Mouse (Mus musculus) large intestine, adult 2 months (tissue): ENCODE data around the gene Slc35f6. TPM values are rescaled to one million over a fixed set of nuclear protein-coding genes. Genes with fewer than 3 reads are reported as not detected.

Source experiments
- DNase-seq: peaks from one replicate; pipeline ENCODE4 v3.0.0-alpha.2; 2012; ENCODE audit warnings: low read depth, low spot score
- WGBS: fragments of 180-500 bp; shearing (Covaris S2); methylation state at CpG from one replicate; pipeline ENCODE4 v1.1.7; 2018; 5-methylcytosine and 5-hydroxymethylcytosine counted together
- polyA plus RNA-seq: library from polyadenylated mRNA; depleted of rRNA; stranded (reverse); fragments of >200 nt; gene quantifications from 2 replicates; pipeline ENCODE4 v1.2.3, GENCODE M21; 2012; rRNA removed

Slc35f6 gene
- 49.1 and 76.1 TPM in 2 replicates for polyA plus RNA-seq

DNA sequence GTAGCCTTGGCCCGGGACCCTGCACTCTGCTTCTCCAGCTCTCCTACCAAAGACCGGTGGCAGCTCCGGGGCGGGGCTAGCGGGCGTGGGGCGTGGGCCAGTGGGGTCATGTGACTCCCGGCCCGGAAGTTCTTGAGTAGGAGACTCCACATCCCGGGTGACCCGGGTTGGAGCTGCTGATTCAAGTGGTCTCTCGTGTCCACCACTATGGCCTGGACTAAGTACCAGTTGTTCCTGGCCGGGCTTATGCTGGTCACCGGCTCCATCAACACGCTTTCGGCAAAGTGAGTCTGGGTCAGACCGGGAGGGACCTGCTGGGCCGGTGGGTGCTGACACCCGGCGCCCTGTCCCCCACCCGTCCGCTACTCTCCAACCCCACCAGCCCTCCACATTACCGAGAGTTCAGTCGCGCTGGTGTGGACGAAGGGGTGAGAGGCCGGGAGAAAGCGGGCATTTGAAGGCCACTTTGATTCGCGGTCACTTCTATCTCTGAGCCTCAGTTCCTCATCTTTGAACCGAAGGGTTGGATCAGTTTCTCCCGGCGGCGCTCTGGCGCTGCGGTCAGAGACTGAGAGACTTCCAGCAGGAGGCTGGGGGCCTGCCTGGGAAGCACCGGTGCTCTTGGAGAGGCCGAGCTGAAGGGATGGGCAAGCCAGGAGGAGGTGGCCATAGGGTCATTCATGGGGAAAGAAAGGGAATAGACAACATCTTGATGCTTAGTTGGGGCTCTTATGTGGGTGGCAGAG lies at the start of gene Slc35f6:
Slc35f6 (plus strand) TSS at position 119 of the 746 bp plus-strand sequence.
- under 1% methylated on average over 38 of the region's 38 CpGs for WGBS
- DNase-seq = peak; percentile 59

DNA sequence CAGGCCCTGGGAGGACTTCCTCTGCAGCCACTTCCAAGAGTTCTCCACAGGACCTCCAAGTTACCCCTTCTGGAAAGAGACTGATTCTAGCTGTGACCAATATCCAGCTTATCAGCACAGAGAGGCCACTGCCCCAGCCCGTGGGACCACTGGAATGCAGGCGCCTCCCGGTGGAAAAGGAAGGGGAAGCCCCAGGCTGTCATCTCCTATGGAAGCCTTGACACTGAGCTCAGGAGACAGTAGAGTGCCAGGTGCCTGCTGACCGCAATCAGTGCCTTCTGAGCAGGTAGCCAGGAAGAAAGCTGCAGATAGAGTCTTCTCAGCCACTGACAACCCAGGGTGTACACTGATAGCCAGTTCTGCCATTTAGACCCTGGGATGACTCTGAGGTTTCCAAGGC lies 46.3 kb upstream of the Slc35f6 start:
- DNase-seq = no peak
- WGBS = 28% methylated on average over 4 of the region's 4 CpGs

DNA sequence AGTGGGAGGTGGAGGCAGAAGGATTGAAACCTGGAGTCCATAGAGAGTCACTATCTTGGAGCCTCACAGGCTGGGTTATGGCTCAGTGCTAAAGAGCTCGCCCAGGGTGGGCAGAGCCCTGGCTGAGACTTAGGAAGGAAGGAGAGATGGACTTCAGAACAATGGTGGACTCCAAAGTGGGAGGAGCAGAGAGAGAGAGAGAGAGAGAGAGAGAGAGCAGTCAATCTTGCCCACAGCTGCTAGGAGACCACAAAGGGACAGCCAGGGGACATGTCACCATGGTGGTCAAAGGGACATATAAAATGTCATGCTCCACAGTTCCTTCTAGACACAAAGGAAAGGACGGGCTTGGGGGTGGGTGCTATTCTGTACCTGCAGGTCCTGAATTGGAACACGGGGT lies 44.5 kb upstream of the Slc35f6 start:
- WGBS = 80% methylated on average over 3 of the region's 3 CpGs

DNA sequence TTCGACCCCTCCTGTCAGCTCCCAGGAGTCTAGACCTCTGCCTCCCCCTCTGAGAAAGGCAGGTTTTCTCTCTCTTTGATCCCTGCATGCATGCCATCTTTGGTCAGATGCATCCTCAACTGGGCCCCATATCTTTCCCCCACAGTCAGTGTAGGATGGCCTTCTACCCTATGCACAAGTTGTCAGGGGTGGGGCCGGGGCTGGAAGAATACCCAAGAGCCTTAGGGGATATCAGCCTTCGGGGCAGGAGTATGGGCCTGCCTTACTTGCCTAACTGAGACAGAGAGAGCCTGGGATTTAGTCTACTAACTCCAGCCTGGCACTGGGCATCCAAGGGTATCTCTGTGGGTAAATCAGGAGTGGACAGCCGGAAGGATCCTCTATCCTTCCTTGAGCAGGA lies 43.8 kb upstream of the Slc35f6 start:
- DNase-seq = no peak

More for the DNA sequence above, 44.5 kb upstream of the Slc35f6 start:
- DNase-seq = no peak

DNA sequence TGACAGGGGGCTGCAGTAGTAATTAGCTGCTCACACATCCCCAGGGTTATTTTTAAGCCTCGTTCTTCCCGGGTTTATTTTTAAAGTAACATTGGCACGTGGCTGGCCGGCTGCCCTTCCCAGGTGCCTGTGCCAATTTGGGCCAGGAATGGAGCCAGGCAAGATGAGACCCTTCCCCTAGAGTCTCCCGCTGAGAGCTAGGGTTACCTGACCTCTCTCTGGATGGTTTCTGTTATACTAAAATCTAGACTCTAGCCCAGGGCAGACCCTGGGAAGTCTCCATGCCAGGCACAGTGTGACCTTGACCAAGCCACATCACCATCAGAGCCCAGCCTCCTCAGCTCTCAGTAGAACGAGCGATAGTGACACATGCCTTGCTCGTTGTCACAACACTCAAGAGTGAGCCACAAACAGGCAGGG lies 43.0 kb upstream of the Slc35f6 start:
- WGBS = 66% methylated on average over 8 of the region's 8 CpGs

More for the DNA sequence above, 43.8 kb upstream of the Slc35f6 start:
- 72% methylated on average over 4 of the region's 4 CpGs for WGBS

DNA sequence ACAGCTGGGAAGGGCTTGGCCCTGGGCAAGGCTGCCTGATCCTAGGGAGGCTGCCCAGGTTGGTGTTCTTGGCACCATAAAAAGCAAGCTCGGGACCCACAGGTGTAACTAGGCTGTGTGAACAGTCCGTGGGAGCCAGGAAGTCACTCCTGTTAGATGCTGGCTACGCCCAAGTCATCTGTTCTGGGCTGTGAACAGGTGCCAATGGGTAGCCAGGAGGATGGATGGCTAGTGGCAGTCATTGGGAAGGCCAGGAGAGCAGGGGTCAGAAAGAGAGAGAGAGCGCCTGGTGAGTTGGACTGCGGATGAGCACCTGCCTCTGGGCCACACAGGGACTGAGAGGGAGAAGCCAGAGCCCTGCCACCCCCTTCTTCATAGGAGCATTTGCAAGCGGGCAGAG lies 42.1 kb upstream of the Slc35f6 start:
- DNase-seq = no peak
- WGBS = 55% methylated on average over 6 of the region's 6 CpGs

More for the DNA sequence above, 43.0 kb upstream of the Slc35f6 start:
- no peak for DNase-seq

DNA sequence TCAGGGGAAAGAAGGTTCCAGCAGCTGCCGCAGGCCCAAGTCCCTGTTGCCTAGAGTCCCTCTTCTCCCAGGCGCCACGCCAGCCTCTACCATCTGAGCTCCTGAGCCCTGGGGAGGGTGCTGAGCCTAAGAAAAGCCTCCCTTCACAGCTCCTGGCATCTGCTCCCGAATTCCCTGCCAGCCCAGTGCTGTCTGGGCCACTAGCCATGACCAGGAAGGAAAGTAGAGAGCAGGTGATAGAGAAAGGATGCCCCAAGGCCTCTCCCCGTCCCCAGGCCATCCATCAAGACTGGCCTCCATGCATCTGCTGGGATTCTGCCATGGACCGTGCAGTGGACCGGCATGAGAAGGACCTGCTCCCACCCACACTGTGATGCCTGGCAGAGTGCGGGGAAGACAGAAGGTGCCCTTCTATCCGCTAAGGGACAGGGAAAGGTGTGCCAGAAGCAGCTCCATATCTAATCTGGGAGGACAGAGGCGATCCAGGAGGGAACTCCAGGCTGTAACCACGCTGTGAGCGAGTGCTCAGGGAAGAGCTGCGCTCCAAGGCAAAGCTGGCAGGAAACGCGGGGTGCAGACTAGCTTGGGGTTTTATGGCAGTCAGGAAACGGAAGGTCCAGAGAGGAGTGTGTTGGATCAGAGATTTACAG lies 41.2 kb upstream of the Slc35f6 start:
- 41% methylated on average over 16 of the region's 16 CpGs for WGBS
- no peak for DNase-seq

DNA sequence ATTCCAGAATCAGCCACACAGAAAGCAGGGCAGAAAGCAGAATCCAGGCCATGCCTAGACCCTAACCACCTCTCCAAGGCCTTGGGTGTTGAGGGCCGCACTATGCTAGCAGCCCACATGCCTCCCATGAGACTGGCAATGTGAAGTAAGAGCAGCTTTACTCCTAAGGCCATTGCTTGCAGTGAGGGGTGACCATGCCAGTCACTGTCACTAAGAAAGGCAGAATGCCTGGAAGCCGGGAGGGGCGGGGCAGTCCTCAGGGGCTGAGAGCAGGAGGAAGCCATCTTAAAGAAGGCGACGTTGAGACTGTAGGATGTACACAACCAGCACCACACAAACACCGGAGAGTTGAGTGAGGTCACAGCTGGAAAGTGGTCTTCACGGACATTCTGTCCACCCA lies 38.6 kb upstream of the Slc35f6 start:
- DNase-seq = no peak
- 96% methylated on average over 7 of the region's 7 CpGs for WGBS

DNA sequence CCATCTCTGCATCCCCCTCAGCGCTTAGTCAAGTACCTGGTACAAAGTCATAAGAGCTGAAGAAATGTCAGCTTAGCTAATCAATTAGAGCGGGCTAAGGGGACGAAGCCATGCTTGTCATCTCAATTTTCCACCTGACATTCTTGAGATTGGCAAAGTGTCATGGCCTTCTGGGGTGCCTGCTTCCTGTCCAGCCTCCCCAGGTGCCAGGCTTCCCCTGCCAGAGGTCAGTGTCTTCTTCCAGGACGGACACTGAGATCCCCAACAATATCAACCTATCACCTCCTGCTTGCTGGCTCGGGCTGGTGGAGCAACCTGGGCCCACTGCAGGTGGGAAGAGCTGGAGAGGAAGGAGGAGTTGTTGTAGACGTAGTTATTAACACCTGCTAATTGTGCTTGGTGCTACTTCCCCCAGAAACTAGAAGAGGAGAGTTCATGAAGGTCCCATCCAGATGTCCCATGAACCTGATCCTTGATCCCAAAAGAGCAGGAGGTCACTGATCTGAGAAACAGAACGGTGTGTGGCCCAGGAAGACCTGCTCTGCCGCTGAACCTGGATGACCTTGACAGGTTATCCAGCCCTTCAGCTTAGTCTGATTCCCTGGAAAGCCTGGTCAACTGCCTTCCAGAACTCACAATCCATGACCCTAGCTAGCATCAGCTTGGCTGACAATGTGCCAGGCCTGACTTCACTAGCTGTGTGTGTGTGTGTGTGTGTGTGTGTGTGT lies 37.7 kb upstream of the Slc35f6 start:
- WGBS = 88% methylated on average over 8 of the region's 8 CpGs

DNA sequence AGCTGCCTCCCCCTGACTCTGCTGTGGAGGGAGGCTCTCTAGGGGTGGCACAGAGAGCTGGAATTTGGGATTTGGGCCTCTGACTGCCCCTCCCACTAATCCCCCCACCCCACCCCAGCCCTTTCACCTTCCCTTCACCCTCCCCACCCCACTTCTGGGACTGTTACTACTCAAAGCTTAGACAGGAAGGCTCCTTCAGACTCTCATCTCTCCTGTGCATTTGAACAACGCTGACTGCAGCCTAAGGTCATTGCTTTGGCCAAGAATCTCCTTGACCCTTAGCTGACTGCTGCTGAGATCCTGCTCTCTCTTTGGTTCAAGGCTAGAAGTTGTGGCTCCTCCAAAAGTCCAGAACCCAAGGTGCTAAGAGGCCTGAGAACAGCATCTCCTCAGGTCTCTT lies 36.6 kb upstream of the Slc35f6 start:
- 75% methylated on average over 1 of the region's 1 CpGs for WGBS
- DNase-seq = no peak

More for the DNA sequence above, 37.7 kb upstream of the Slc35f6 start:
- DNase-seq = no peak

DNA sequence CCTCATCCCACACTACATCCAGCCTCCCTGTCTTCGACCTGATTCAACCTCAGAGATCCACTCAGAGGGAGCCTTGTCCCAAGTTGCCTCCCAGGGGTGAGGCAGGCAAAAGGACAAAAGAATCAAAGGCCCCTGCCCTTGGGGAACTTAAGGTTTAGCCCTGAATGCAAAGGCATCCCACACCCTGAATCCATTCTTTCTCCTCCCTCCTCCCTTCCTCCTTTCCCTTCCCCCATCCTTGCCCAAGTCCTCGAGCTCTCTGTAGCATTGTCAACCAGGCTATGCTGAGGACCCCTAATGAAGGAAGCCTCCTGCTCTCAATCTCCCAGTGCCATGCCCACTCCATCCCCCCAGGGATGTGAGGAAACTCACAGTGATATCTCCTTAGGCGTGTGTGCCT lies 36.0 kb upstream of the Slc35f6 start:
- 51% methylated on average over 3 of the region's 3 CpGs for WGBS
- DNase-seq = no peak

DNA sequence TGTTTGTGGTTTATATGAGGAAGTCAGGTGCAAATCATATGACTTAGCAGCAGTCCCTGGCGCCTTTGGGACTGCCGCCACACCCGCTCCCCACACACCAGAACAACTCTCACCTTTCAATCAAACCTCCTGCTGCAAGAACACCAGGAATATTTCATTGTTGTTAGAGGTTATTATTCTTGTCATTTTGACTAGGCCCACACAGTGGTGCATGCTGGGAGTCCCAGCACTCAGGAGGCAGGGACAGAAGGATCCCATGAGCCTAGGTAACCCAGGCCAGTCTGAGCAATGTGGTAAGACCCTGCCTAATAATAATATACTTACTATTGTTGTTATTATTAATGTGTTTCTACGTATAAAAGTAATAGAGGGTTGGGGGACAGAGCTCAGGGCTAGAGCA lies 35.2 kb upstream of the Slc35f6 start:
- 42% methylated on average over 4 of the region's 4 CpGs for WGBS
- no peak for DNase-seq

DNA sequence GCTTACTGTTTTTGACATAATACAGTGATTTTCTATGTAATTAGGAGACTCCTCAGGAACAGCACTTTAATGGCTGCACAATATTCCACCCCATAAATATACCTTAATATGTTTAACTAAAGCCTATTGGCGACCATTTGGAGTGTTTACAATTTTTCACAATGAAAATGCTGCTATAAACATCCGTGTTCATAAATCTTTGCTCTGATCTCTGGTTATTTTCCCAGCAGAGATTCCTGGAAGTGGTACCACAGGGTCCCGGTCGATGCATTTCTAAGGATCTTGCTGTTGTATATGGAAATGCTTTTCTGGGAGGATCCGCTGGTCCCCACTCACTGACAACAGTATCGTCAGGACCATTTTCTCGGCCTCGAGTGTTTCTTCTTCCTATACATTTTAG lies 34.5 kb upstream of the Slc35f6 start:
- DNase-seq = no peak
- WGBS = 71% methylated on average over 8 of the region's 8 CpGs

DNA sequence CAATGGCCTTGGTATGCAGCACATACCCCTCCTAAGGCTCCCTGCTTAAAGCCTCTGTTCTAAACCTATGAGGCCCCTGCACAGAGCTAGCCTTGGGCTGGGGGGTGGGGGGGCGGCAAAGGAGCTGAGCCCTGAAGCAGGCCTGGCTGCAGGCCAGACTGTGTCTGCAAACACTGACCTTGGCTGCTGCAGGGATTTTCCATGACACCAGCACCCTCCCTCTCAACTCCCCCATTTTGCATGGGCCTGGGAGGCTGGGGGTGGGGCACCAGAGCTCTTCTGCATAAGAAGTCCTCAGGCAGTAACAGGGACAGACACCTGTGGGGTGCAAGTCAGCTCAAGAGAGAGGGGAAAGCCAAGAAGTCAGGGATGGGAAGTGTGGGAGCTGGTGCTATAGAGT lies 33.5 kb upstream of the Slc35f6 start:
- 0% methylated on average over 1 of the region's 1 CpGs for WGBS
- DNase-seq = no peak

DNA sequence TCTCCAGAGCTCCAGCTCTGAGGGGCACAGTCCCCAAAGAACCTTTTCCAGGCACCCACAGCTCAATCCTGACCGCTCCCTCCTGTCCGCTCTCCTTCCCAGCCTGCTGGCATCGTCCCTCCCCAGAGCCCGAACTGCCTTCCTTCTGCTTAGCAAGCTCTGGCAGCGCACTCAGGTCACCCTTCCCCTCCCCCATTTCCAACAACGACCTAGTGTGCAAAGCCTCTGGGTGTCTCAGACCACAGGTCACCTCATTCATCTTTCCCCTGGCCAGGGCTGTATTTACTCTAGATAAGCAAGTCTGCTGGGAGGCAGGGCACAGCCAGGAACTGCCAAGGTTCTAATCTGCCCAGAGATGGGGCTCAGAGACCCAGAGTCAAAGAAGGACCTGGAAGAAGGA lies 32.3 kb upstream of the Slc35f6 start:
- no peak for DNase-seq
- 33% methylated on average over 6 of the region's 6 CpGs for WGBS

DNA sequence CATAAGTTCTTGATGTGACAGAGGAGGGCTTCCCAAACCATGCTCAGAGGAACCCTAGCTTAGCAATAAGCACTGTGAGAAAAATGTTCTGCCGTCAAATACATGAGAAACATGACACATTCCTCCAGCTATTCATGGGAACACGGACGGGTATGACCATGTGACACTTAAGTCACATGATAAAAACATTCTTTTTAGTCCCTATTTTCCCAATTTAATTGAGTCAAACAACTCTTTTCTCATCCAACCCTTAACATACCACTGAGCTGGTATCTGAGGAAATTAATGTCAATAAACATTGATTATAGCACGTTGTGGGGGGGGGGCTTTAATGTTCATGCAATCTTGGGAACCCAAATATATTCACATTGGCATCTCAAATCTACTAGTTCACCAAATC lies 31.9 kb upstream of the Slc35f6 start:
- DNase-seq = no peak
- WGBS = 64% methylated on average over 4 of the region's 4 CpGs

DNA sequence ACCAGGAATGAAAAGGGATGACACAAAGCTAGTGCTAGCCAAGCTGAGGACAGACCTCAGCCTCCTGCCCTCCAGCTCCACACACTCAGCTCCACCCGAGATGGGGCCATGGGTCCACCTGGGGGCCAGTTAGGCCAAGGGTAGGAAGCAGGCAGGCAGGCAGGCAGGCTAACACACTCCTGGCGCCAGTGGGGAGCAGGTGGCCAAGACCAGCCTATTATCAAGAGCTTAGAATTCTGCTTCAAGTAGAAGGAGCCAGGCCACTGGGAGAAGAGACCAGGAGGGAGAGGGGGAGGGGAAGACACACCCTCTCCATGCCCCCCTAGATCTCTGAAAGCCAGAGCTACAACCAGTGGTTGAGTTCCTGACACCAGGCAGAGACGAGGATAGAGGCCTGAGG lies 31.1 kb upstream of the Slc35f6 start:
- DNase-seq = no peak
- WGBS = 43% methylated on average over 3 of the region's 3 CpGs

DNA sequence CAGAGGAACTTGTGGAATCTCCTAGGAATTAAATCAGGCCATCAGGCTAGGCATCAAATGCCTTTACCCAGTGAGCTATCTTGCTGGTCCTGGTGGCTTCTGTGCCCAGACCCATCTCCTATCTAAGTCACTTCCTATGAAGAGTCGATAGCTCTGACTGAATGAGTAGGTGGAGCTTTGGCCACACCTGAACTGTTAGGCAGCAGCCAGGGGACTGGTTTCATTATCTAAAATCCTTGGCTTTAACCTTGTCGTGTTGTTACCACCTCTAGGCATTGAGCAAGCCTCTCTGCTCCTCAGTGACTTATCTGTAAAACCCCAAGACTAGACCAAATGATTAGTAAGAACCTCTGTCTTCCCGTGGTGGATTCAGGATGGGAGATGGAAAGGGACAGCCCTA lies 30.4 kb upstream of the Slc35f6 start:
- no peak for DNase-seq
- 12% methylated on average over 3 of the region's 3 CpGs for WGBS

DNA sequence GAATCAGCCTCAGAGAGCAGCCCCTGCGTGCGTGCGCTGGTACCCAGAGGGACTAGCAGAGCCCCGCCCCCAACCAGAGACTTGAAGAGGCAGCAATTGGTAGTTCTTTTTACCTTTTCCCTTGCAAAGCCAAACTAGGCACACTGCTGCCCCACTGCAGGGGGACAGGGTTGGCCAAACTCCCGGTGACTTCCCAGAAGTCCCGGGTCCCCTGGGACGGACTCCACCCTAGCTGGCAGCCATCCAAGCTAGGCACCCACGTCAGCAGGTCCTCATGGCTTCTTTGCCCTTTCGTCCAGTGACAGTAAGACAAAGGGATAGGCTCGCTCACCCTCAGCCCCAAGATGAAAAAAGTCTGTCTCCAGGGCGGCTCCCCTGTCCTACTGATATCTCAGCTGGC lies 29.9 kb upstream of the Slc35f6 start:
- DNase-seq = peak; percentile 64
- 16% methylated on average over 11 of the region's 11 CpGs for WGBS

DNA sequence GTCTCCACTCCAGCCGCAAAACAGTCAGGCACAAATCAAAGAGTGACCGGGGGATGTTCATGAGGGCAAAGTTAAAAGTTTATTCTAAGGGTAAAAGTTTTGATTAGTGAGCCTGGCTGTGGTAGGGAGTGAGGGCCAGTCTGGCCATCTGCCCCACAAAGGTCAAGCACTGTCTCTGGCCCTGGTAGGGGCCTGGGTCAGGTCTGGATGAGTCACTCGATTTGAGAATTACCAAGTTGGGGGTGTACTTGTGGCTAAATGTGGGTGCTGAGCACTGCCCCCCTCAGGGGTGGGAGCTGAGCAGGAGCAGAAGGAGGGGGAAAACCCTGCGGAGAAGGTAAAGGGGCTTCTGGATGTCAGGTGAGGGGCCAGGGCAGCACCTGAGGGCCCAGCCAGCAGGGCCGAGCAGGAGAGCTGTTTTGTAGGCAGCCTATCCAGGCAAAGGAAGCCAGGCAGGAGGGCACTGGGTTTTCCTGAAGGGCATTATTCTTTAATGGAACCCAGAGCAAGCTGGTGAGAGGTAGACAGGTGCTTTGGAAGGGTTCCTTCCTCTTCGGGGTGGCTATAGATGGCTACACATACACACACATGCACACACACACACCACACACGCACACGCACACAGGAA lies 29.2 kb upstream of the Slc35f6 start:
- 71% methylated on average over 8 of the region's 8 CpGs for WGBS
- DNase-seq = no peak
